Mouse (Mus musculus): ENCODE data around the gene Cavin1.

Cavin1 gene

GRCm38 (mm10) chr11:100949540-100949939 is 21.1 kb downstream of the Cavin1 start:
- DNase-seq: no peak

GRCm38 (mm10) chr11:100948317-100948716 is 22.4 kb downstream of the Cavin1 start:
- no peak for DNase-seq

GRCm38 (mm10) chr11:100947548-100947947 is 23.1 kb downstream of the Cavin1 start:
- no peak for DNase-seq

- DNase-seq: peak; percentile 43 to 60
Observed at GRCm38 (mm10) chr11:100946862-100947261, 23.8 kb downstream of the Cavin1 start.

- DNase-seq: no peak
Observed at GRCm38 (mm10) chr11:100942388-100942787, 28.3 kb downstream of the Cavin1 start.

- DNase-seq: peak; percentile 99 to 100
Observed at GRCm38 (mm10) chr11:100939512-100940151, 31.1 kb downstream of the Cavin1 start, which contains the start of gene Stat3. Gene Stat3, minus strand, starts transcription at chr11:100939540.

GRCm38 (mm10) chr11:100938711-100939511 is 31.8 kb downstream of the Cavin1 start:
- DNase-seq: peak; percentile 34 to 64

- peak in 1 of 2 experiments; percentile 45 for DNase-seq
Observed at GRCm38 (mm10) chr11:100938112-100938511, 32.6 kb downstream of the Cavin1 start.

GRCm38 (mm10) chr11:100937295-100937694 is 33.4 kb downstream of the Cavin1 start:
- no peak for DNase-seq

GRCm38 (mm10) chr11:100935373-100936355 is 35.0 kb downstream of the Cavin1 start:
- peak in 1 of 2 experiments; percentile 24 for DNase-seq

GRCm38 (mm10) chr11:100931254-100931921 is 39.3 kb downstream of the Cavin1 start:
- peak; percentile 52 to 63 for DNase-seq

- DNase-seq: no peak
Observed at GRCm38 (mm10) chr11:100930611-100931010, 40.1 kb downstream of the Cavin1 start.

GRCm38 (mm10) chr11:100927386-100927785 is 43.3 kb downstream of the Cavin1 start:
- no peak for DNase-seq

GRCm38 (mm10) chr11:100924386-100924919 is 46.2 kb downstream of the Cavin1 start:
- DNase-seq: no peak

GRCm38 (mm10) chr11:100920887-100921624 is 49.6 kb downstream of the Cavin1 start:
- DNase-seq: no peak

GRCm38 (mm10) chr11:100918007-100918406 is 52.7 kb downstream of the Cavin1 start:
- DNase-seq: no peak

- no peak for DNase-seq
Observed at GRCm38 (mm10) chr11:100916432-100916971, 54.2 kb downstream of the Cavin1 start.

- no peak for DNase-seq
Observed at GRCm38 (mm10) chr11:100915063-100915462, 55.6 kb downstream of the Cavin1 start.

GRCm38 (mm10) chr11:100914415-100914814 is 56.3 kb downstream of the Cavin1 start:
- no peak for DNase-seq

- DNase-seq: no peak
Observed at GRCm38 (mm10) chr11:100912401-100913155, 58.1 kb downstream of the Cavin1 start.

Measured in kidney, postnatal 25 days (tissue).